Mouse (Mus musculus) midbrain, embryonic 14.5 days (tissue): ENCODE measurements around the gene Olfr98. TPM values are rescaled to one million over a fixed set of nuclear protein-coding genes. Genes with fewer than 3 reads are reported as not detected.
A peak's percentile ranks its signal among the peaks of the same experiment; 100 is the strongest.

Experiments
- ATAC-seq: fragments of 200-750 bp; cut with Nextera tagmentation; 2 replicates; pipeline ENCODE4 v1.8.0; 2017; ENCODE audit warnings: moderate number of reproducible peaks, moderate library complexity; ENCODE audit not compliant: low FRiP score, low TSS enrichment
- DNase-seq: peaks from one replicate; pipeline ENCODE4 v3.0.0-alpha.2; 2015
- H3K27ac ChIP-seq: fragments of 300-500 bp; sonication (generic); replicated peaks from 2 replicates; pipeline ENCODE4 v1.5.1; 2014; ENCODE audit warnings: mild to moderate bottlenecking, low read depth, low read length, moderate library complexity
- H3K27me3 ChIP-seq: fragments of 300-500 bp; sonication (generic); 2 replicates; pipeline ENCODE4 v1.6.1; 2014; ENCODE audit warnings: low read length, control low read depth, mixed read lengths; ENCODE audit not compliant: control insufficient read depth, insufficient read depth
- H3K36me3 ChIP-seq: fragments of 300-500 bp; sonication (generic); 2 replicates; pipeline ENCODE4 v1.6.1; 2014; ENCODE audit warnings: low read length, control low read depth; ENCODE audit not compliant: control insufficient read depth, insufficient read depth
- H3K4me1 ChIP-seq: fragments of 300-500 bp; sonication (generic); 2 replicates; pipeline ENCODE4 v1.6.1; 2014; ENCODE audit warnings: mild to moderate bottlenecking, antibody characterized with exemption, low read length, control low read depth; ENCODE audit not compliant: control insufficient read depth, insufficient read depth
- H3K4me2 ChIP-seq: fragments of 300-500 bp; sonication (generic); 2 replicates; pipeline ENCODE4 v1.6.1; 2014; ENCODE audit warnings: mild to moderate bottlenecking, low read length, moderate library complexity
- H3K4me3 ChIP-seq: fragments of 300-500 bp; sonication (generic); replicated peaks from 2 replicates; pipeline ENCODE4 v1.5.1; 2014; ENCODE audit warnings: low read depth, low read length
- H3K9ac ChIP-seq: fragments of 300-500 bp; sonication (generic); replicated peaks from 2 replicates; pipeline ENCODE4 v1.6.1; 2014; ENCODE audit warnings: mild to moderate bottlenecking, low read length, moderate library complexity
- H3K9me3 ChIP-seq: fragments of 300-500 bp; sonication (generic); 2 replicates; pipeline ENCODE4 v1.6.1; 2016; ENCODE audit warnings: low read length, control low read depth, mixed read lengths; ENCODE audit not compliant: control insufficient read depth
- WGBS: fragments of 180-500 bp; shearing (Covaris S2); extraction: QIAGEN DNeasy Blood & Tissue Kit; methylation state at CpG from one replicate; pipeline ENCODE4 v1.1.7; 2014; 5-methylcytosine and 5-hydroxymethylcytosine counted together
- polyA plus RNA-seq: library from polyadenylated mRNA; unstranded; fragments of >200 nt; fragmentation: Nextera tagmentation; extraction: Ambion mirVana; gene quantifications from 2 replicates; pipeline ENCODE4 v1.2.1, GENCODE M21; 2014

Gene Olfr98
- polyA plus RNA-seq = not detected in 2 replicates

- no peaks in the 10 kb centered on the region for H3K27me3 ChIP-seq
- no peak within 1 kb of the TSS for H3K4me3 ChIP-seq
- no peaks in the 10 kb centered on the region for H3K4me1 ChIP-seq
- H3K36me3 ChIP-seq = no peaks in the 10 kb centered on the region
- no peak for DNase-seq
- ATAC-seq = no peak
- no peak within 1 kb of the TSS for H3K9ac ChIP-seq
- H3K4me2 ChIP-seq = no peak within 1 kb of the TSS
- H3K9me3 ChIP-seq = no peaks in the 10 kb centered on the region
- 86% methylated on average over 1 of the region's 1 CpGs for WGBS
- H3K27ac ChIP-seq = no peak within 1 kb of the TSS
Measured at GRCm38 (mm10) chr17:37263626-37264025, at the start of gene Olfr98. Gene Olfr98, minus strand, starts transcription at chr17:37263749.

- ATAC-seq = no peak
- Histone ChIP-seq H3K4me2 (no peak overlapping the region), H3K27me3 (no peaks in the 10 kb centered on the region), H3K9ac (no peak overlapping the region), H3K36me3 (no peaks in the 10 kb centered on the region), H3K9me3 (no peaks in the 10 kb centered on the region), H3K4me3 (no peak overlapping the region), H3K4me1 (no peaks in the 10 kb centered on the region), H3K27ac (no peak overlapping the region)
- WGBS = 58% methylated on average over 2 of the region's 2 CpGs
- DNase-seq = no peak
Measured at GRCm38 (mm10) chr17:37310146-37310699, 46.7 kb upstream of the Olfr98 start.

GRCm38 (mm10) chr17:37308483-37308882 is 44.9 kb upstream of the Olfr98 start:
- H3K9me3 ChIP-seq = no peaks in the 10 kb centered on the region
- DNase-seq = peak; percentile 22

GRCm38 (mm10) chr17:37304213-37304612 is 40.7 kb upstream of the Olfr98 start, which contains the start of gene Olfr101:
Gene Olfr101, minus strand, starts transcription at chr17:37304313.
- Histone ChIP-seq H3K27me3 (no peaks in the 10 kb centered on the region), H3K27ac (no peak within 1 kb of the TSS), H3K4me3 (no peak within 1 kb of the TSS), H3K9ac (no peak within 1 kb of the TSS), H3K4me1 (no peaks in the 10 kb centered on the region), H3K4me2 (no peak within 1 kb of the TSS), H3K36me3 (no peaks in the 10 kb centered on the region), H3K9me3 (no peaks in the 10 kb centered on the region)
- 85% methylated on average over 4 of the region's 4 CpGs for WGBS
- DNase-seq (no peak), ATAC-seq (no peak)

More at GRCm38 (mm10) chr17:37308483-37308882, 44.9 kb upstream of the Olfr98 start:
- 47% methylated on average over 4 of the region's 4 CpGs for WGBS
- no peaks in the 10 kb centered on the region for H3K4me1 ChIP-seq
- H3K27me3 ChIP-seq = no peaks in the 10 kb centered on the region
- H3K27ac ChIP-seq = no peak overlapping the region
- no peak overlapping the region for H3K4me2 ChIP-seq
- H3K9ac ChIP-seq = no peak overlapping the region
- no peaks in the 10 kb centered on the region for H3K36me3 ChIP-seq
- ATAC-seq = no peak
- no peak overlapping the region for H3K4me3 ChIP-seq

- H3K4me2 ChIP-seq = no peak within 1 kb of the TSS
- no peaks in the 10 kb centered on the region for H3K36me3 ChIP-seq
- no peak within 1 kb of the TSS for H3K27ac ChIP-seq
- H3K9me3 ChIP-seq = no peaks in the 10 kb centered on the region
- 67% methylated on average over 1 of the region's 1 CpGs for WGBS
- H3K4me3 ChIP-seq = no peak within 1 kb of the TSS
- H3K27me3 ChIP-seq = no peaks in the 10 kb centered on the region
- no peak for DNase-seq
- no peak within 1 kb of the TSS for H3K9ac ChIP-seq
- no peak for ATAC-seq
- no peaks in the 10 kb centered on the region for H3K4me1 ChIP-seq
Measured at GRCm38 (mm10) chr17:37283360-37283759, 19.8 kb upstream of the Olfr98 start, which contains the start of gene Olfr99. Gene Olfr99, minus strand, starts transcription at chr17:37283460.

GRCm38 (mm10) chr17:37280331-37280730 is 16.8 kb upstream of the Olfr98 start:
- no peak for ATAC-seq
- no peak for DNase-seq
- no peak overlapping the region for H3K4me2 ChIP-seq

GRCm38 (mm10) chr17:37276573-37276972 is 13.0 kb upstream of the Olfr98 start:
- no peaks in the 10 kb centered on the region for H3K4me1 ChIP-seq
- no peaks in the 10 kb centered on the region for H3K9me3 ChIP-seq
- no peak for DNase-seq
- no peak overlapping the region for H3K9ac ChIP-seq
- H3K4me2 ChIP-seq = no peak overlapping the region
- no peaks in the 10 kb centered on the region for H3K36me3 ChIP-seq
- H3K27me3 ChIP-seq = no peaks in the 10 kb centered on the region
- H3K4me3 ChIP-seq = no peak overlapping the region
- no peak overlapping the region for H3K27ac ChIP-seq
- no peak for ATAC-seq

More at GRCm38 (mm10) chr17:37280331-37280730, 16.8 kb upstream of the Olfr98 start:
- Histone ChIP-seq H3K36me3 (no peaks in the 10 kb centered on the region), H3K9me3 (no peaks in the 10 kb centered on the region), H3K4me3 (no peak overlapping the region), H3K4me1 (no peaks in the 10 kb centered on the region), H3K27me3 (no peaks in the 10 kb centered on the region), H3K27ac (no peak overlapping the region), H3K9ac (no peak overlapping the region)
- 90% methylated on average over 1 of the region's 1 CpGs for WGBS

- no peak overlapping the region for H3K27ac ChIP-seq
- H3K9me3 ChIP-seq = no peaks in the 10 kb centered on the region
- ATAC-seq = no peak
- no peak for DNase-seq
- WGBS = 86% methylated on average over 2 of the region's 2 CpGs
- no peaks in the 10 kb centered on the region for H3K27me3 ChIP-seq
- H3K9ac ChIP-seq = no peak overlapping the region
- H3K4me2 ChIP-seq = no peak overlapping the region
- no peak overlapping the region for H3K4me3 ChIP-seq
- H3K36me3 ChIP-seq = no peaks in the 10 kb centered on the region
- no peaks in the 10 kb centered on the region for H3K4me1 ChIP-seq
Measured at GRCm38 (mm10) chr17:37275626-37276248, 12.2 kb upstream of the Olfr98 start.

GRCm38 (mm10) chr17:37270702-37271092 is 7.1 kb upstream of the Olfr98 start:
- H3K9ac ChIP-seq = peak overlapping the region; percentile 50; the same call in 1 of the 2 replicates
- peak overlapping the region; percentile 94 for H3K4me2 ChIP-seq
- peak; percentile 6 for DNase-seq
- no peaks in the 10 kb centered on the region for H3K9me3 ChIP-seq
- peak overlapping the region; percentile 48 for H3K4me3 ChIP-seq
- H3K27me3 ChIP-seq = no peaks in the 10 kb centered on the region
- no peak overlapping the region for H3K27ac ChIP-seq
- no peaks in the 10 kb centered on the region; the same call in 1 of the 2 replicates for H3K4me1 ChIP-seq
- no peaks in the 10 kb centered on the region for H3K36me3 ChIP-seq
- no peak for ATAC-seq
- WGBS = 68% methylated on average over 8 of the region's 8 CpGs
